Mouse (Mus musculus): ENCODE results near the gene A730061H03Rik. TPM values are rescaled to one million over a fixed set of nuclear protein-coding genes. Genes with fewer than 3 reads are reported as not detected.

A730061H03Rik gene
- polyA plus RNA-seq, 1 experiment, result 2.3 TPM

DNA sequence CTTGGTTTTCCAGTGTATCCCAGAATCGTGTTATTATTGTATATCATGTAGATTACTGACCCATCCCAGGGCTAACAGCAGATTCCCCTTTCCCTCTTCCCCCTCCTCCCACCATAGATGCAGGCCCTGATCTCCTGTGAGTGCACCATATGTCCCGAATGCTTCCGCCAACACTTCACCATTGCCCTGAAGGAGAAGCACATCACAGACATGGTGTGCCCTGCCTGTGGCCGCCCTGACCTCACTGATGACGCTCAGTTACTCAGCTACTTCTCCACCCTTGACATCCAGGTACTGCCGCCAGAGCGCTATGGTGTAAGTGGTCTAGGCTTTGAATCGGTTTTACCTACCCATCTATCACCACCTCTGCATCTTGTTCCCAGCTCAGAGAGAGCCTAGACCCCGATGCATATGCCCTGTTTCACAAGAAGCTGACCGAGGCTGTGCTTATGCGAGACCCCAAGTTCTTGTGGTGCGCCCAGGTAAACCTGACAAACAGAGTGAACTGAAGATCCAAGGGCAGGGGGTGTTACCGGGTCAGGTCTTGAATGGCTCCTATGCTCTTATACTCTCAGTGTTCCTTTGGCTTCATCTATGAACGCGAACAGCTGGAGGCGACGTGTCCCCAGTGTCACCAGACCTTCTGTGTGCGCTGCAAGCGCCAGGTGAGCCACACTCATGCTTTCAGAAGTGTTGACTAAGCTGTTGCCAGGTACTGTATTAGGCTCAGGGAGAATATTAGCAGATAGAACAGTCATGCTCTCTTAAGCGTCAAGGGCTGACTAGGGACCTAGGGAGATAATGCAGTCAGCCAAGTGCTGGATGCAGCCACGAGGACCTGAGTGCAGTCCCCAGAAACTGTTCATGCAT is 38.5 kb upstream of the A730061H03Rik start:
- no peaks in the 10 kb centered on the region for H3K36me3 ChIP-seq (ENCODE audit: control insufficient read depth, insufficient read depth, low read length)
- TF ChIP-seq CTCF (IDR thresholded peaks at IDR 0.05; ENCODE audit: control insufficient read depth, insufficient read depth, insufficient replicate concordance, low read depth, low read length) (no peak), POLR2A (IDR thresholded peaks at IDR 0.05; ENCODE audit: control insufficient read depth, low read depth, low read length) (no peak)

GRCm38 (mm10) chr14:55596036-55596690 is 36.0 kb upstream of the A730061H03Rik start:
- Histone ChIP-seq H3K27ac (ENCODE audit: control insufficient read depth, insufficient read depth, low read depth, low read length) (no peak overlapping the region), H3K36me3 (ENCODE audit: control insufficient read depth, insufficient read depth, low read length) (no peaks in the 10 kb centered on the region), H3K4me3 (ENCODE audit: control insufficient read depth, low read depth, low read length) (peak overlapping the region; percentile 56), H3K4me1 (ENCODE audit: control insufficient read depth, insufficient read depth, low read length) (peaks cover 15% of the 10 kb centered on the region), H3K27me3 (ENCODE audit: control insufficient read depth, insufficient read depth, low read length) (no peaks in the 10 kb centered on the region)
- TF ChIP-seq POLR2A (IDR thresholded peaks at IDR 0.05; ENCODE audit: control insufficient read depth, low read depth, low read length) (no peak), CTCF (IDR thresholded peaks at IDR 0.05; ENCODE audit: control insufficient read depth, insufficient read depth, insufficient replicate concordance, low read depth, low read length) (no peak)

More for the DNA sequence above, 38.5 kb upstream of the A730061H03Rik start:
- H3K4me1 ChIP-seq (ENCODE audit: control insufficient read depth, insufficient read depth, low read length), result peaks cover 6% of the 10 kb centered on the region
- no peak overlapping the region for H3K4me3 ChIP-seq (ENCODE audit: control insufficient read depth, low read depth, low read length)
- H3K27me3 ChIP-seq (ENCODE audit: control insufficient read depth, insufficient read depth, low read length), result no peaks in the 10 kb centered on the region
- no peak overlapping the region for H3K27ac ChIP-seq (ENCODE audit: control insufficient read depth, insufficient read depth, low read depth, low read length)

GRCm38 (mm10) chr14:55592226-55592625 is 32.0 kb upstream of the A730061H03Rik start:
- no peak for TF ChIP-seq POLR2A (IDR thresholded peaks at IDR 0.05; ENCODE audit: control insufficient read depth, low read depth, low read length)
- no peak for TF ChIP-seq CTCF (IDR thresholded peaks at IDR 0.05; ENCODE audit: control insufficient read depth, insufficient read depth, insufficient replicate concordance, low read depth, low read length)
- H3K36me3 ChIP-seq (ENCODE audit: control insufficient read depth, insufficient read depth, low read length), result no peaks in the 10 kb centered on the region
- no peak overlapping the region for H3K27ac ChIP-seq (ENCODE audit: control insufficient read depth, insufficient read depth, low read depth, low read length)
- no peaks in the 10 kb centered on the region for H3K27me3 ChIP-seq (ENCODE audit: control insufficient read depth, insufficient read depth, low read length)
- H3K4me1 ChIP-seq (ENCODE audit: control insufficient read depth, insufficient read depth, low read length), result peaks cover 19% of the 10 kb centered on the region
- H3K4me3 ChIP-seq (ENCODE audit: control insufficient read depth, low read depth, low read length), result peak overlapping the region; percentile 88

DNA sequence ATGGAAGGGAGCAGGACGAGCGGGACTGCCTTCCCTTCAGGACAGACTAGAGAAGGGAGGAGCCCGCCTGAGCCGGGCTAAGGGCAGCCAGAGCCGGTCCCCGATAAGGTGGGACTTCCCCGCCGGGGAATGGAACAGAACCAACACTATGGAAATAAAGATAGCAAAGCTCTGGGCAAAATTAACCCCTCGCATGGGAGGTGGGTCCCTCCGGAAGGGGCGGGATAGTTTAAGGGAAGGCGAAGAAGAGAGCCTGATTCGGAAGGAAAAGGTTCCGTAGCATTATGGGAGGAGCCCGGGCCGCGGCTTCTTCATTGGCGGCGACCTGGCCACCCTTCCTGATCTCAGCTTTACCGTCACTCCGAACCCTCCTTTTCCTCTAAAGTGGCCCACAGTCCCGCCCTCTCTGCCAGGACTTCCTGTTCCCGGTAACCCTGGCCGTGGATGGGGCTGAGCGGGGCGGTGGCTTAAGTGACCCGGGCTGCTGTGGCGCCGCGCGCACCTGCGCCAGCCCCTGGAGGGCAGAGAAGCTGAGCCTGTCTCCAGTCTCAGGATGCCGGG is 31.2 kb upstream of the A730061H03Rik start, which contains the start of gene Rnf31:
Gene Rnf31, plus strand, starts transcription at position 378 of the 561 bp plus-strand sequence.
- Histone ChIP-seq H3K36me3 (ENCODE audit: control insufficient read depth, insufficient read depth, low read length) (no peaks in the 10 kb centered on the region), H3K4me3 (ENCODE audit: control insufficient read depth, low read depth, low read length) (peak within 1 kb of the TSS; percentile 88), H3K27me3 (ENCODE audit: control insufficient read depth, insufficient read depth, low read length) (no peaks in the 10 kb centered on the region), H3K27ac (ENCODE audit: control insufficient read depth, insufficient read depth, low read depth, low read length) (peak within 1 kb of the TSS; percentile 87), H3K4me1 (ENCODE audit: control insufficient read depth, insufficient read depth, low read length) (peaks cover 16% of the 10 kb centered on the region)
- TF ChIP-seq POLR2A (IDR thresholded peaks at IDR 0.05; ENCODE audit: control insufficient read depth, low read depth, low read length) (peak; percentile 38; the same call in 1 of the 2 replicates), CTCF (IDR thresholded peaks at IDR 0.05; ENCODE audit: control insufficient read depth, insufficient read depth, insufficient replicate concordance, low read depth, low read length) (no peak)

DNA sequence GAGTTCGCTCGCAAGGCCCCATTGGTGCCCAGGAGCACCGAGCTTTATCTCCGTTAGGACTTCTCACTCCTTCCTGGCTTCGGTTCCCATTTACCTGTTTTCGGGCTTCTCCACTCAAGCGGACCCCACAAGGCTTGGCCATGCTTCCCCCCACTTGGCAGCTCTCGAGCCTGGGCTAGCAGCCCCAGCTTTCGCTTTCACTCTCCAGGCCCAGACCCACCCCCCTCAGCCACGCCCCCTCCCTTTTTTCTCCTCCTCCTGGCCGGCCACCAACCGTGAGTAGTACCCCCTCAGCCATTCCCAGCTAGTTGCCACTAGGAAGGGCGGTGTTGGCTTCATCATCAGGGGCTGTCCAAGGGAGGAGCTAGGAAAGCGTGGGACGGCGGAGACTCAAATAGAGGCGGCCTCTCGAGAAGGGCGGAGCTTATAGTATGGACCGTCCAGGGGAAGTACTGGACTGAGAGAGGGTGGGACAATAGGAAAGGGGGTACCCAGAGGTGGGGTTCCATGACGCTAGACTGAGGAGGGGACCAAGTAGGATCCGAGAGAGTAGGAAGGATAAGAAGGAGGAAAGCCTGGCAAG is 30.6 kb upstream of the A730061H03Rik start, which contains the start of gene Psme2:
Gene Psme2, minus strand, starts transcription at position 366 of the 583 bp plus-strand sequence.
- no peaks in the 10 kb centered on the region for H3K36me3 ChIP-seq (ENCODE audit: control insufficient read depth, insufficient read depth, low read length)
- peak within 1 kb of the TSS; percentile 87 for H3K27ac ChIP-seq (ENCODE audit: control insufficient read depth, insufficient read depth, low read depth, low read length)
- H3K27me3 ChIP-seq (ENCODE audit: control insufficient read depth, insufficient read depth, low read length), result no peaks in the 10 kb centered on the region
- H3K4me1 ChIP-seq (ENCODE audit: control insufficient read depth, insufficient read depth, low read length), result peaks cover 13% of the 10 kb centered on the region
- no peak for TF ChIP-seq CTCF (IDR thresholded peaks at IDR 0.05; ENCODE audit: control insufficient read depth, insufficient read depth, insufficient replicate concordance, low read depth, low read length)
- peak; percentile 25; the same call in 1 of the 2 replicates for TF ChIP-seq POLR2A (IDR thresholded peaks at IDR 0.05; ENCODE audit: control insufficient read depth, low read depth, low read length)
- peak within 1 kb of the TSS; percentile 88 for H3K4me3 ChIP-seq (ENCODE audit: control insufficient read depth, low read depth, low read length)

DNA sequence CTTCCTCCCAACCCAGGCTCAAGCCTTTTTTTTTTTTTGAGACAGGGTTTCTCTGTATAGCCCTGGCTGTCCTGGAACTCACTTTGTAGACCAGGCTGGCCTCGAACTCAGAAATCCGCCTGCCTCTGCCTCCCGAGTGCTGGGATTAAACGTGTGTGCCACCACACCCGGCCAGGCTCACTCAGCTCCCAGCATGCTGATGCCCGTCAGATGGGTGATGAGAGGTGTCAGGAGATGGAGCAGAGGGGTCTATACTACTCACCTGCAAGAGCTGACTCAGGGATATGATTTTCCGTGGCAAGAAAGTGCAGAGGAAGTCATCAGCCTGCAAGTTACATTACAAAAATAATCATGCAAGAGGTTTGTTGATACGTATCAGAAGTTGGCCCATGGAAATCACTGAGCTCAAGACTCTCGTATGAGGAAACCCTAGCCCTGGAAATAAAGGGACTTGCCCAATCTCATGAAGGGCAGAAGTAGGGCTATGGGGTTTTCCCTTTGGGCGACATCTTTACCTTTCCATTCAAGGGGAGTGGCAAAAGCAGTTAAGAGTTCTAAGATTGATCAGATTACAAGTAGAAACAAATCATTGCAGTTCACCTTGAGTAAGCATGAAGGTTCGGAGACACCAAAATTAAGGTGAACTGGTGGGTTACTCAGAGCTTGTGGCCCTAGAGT is 29.7 kb upstream of the A730061H03Rik start:
- Histone ChIP-seq H3K36me3 (ENCODE audit: control insufficient read depth, insufficient read depth, low read length) (no peaks in the 10 kb centered on the region), H3K4me3 (ENCODE audit: control insufficient read depth, low read depth, low read length) (peak overlapping the region; percentile 88; the same call in 1 of the 2 replicates), H3K27ac (ENCODE audit: control insufficient read depth, insufficient read depth, low read depth, low read length) (peak overlapping the region; percentile 78), H3K27me3 (ENCODE audit: control insufficient read depth, insufficient read depth, low read length) (no peaks in the 10 kb centered on the region), H3K4me1 (ENCODE audit: control insufficient read depth, insufficient read depth, low read length) (peaks cover 13% of the 10 kb centered on the region)
- no peak for TF ChIP-seq CTCF (IDR thresholded peaks at IDR 0.05; ENCODE audit: control insufficient read depth, insufficient read depth, insufficient replicate concordance, low read depth, low read length)

All from testis, adult 2 months (tissue).